Mouse (Mus musculus) E14TG2a.4 (cell line): ENCODE data around the gene Disp1.

ENCODE experiments used
- H3K27me3 ChIP-seq: 2 replicates; pipeline ENCODE4 v1.6.1; 2014; ENCODE audit warnings: low read length, control low read depth; ENCODE audit not compliant: insufficient read depth
- H3K36me3 ChIP-seq: 2 replicates; pipeline ENCODE4 v1.6.1; 2014; ENCODE audit warnings: low read length, control low read depth; ENCODE audit not compliant: insufficient read depth
- H3K4me1 ChIP-seq: replicated peaks from 2 replicates; pipeline ENCODE4 v1.6.1; 2014; ENCODE audit warnings: low read depth, low read length, control low read depth
- H3K4me3 ChIP-seq: replicated peaks from 2 replicates; pipeline ENCODE4 v1.5.1; 2014; ENCODE audit warnings: mild to moderate bottlenecking, low read length
- H3K9me3 ChIP-seq: 2 replicates; pipeline ENCODE4 v1.6.1; 2014; ENCODE audit warnings: low read length, control low read depth
- CTCF ChIP-seq: conservative IDR thresholded peaks from 2 replicates; pipeline ENCODE4 v1.5.1; 2014; ENCODE audit warnings: low read length
- NANOG ChIP-seq: IDR thresholded peaks from 2 replicates; pipeline ENCODE4 v1.6.1; 2014; ENCODE audit warnings: borderline replicate concordance, low read length, mixed read lengths
- POU5F1 ChIP-seq: IDR thresholded peaks from 2 replicates; pipeline ENCODE4 v1.6.1; 2014; ENCODE audit warnings: low read length, borderline replicate concordance

Disp1 gene

DNA sequence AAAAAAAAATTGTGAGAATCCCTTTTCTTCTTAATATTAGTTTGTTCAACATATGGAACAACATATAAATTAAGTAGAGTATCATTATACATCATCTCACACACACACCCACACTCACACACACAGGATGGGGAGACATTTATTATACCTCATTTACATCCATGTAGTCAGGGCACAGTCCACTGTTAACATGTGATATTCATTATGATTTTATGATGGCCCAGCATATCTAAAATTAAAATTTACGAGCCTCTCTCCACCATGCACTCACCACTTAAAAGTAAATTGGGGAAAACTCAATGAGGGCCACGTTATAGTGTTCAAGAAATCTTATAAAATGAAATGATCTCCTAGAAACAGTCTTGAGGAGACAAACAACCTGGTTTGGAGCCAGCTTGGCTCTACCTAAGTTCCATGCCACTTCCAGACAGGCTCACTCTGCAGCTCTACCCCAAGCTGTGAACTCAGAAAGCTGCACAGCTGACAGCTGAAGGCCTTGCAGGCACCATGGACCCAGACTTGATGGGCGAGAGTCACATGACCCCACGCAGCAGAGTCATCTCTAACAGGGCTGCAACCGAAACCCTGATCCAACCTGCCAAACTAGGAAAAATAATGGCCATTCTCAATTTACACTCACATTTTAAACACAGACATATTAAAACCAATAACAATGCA lies 57.7 kb downstream of the Disp1 start:
- Histone ChIP-seq H3K4me3 (no peak overlapping the region), H3K36me3 (no peaks in the 10 kb centered on the region), H3K4me1 (peaks cover 5% of the 10 kb centered on the region; the same call in 1 of the 2 replicates), H3K9me3 (no peaks in the 10 kb centered on the region), H3K27me3 (no peaks in the 10 kb centered on the region)
- TF ChIP-seq POU5F1 (no peak), NANOG (no peak), CTCF (no peak)

DNA sequence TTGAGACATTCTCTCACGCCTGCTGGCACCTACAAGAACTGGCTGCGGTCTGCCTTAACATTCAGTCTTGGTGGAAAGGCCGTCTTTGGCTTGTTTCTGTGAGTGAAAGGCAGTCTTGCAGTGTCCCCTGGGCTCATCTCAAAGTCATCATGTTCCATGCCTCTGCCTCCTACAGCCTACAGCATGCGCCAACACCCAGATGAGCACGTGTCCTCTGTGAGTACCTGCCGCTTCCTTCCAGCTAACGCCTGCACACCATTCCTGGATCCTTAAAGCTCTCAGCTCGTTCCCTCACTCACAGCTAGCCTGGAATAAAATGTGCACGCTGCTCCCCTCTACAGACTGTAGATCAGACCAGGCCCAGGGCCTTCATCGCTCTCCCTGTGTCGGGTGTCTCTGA lies 60.3 kb downstream of the Disp1 start:
- Histone ChIP-seq H3K4me3 (no peak overlapping the region), H3K36me3 (no peaks in the 10 kb centered on the region), H3K27me3 (no peaks in the 10 kb centered on the region), H3K9me3 (peaks cover 12% of the 10 kb centered on the region), H3K4me1 (no peaks in the 10 kb centered on the region)
- TF ChIP-seq POU5F1 (no peak), CTCF (no peak), NANOG (no peak)

DNA sequence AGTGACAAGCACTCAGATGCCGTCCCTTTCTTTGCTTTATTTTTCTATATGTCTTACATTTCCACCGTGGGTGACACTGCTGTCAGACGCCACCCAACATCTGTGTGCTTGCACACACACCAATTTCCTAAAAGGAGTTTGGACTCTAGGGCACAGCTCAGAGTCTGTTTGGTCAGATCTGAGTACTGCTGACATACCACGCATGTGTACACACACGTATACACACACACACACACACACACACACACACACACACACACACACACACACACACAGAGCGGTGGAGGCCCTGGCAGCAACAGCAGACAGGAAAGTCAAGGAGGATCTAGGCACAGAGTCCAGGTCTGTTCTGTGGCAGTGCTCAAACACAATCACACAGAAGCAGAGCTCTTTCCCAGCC lies 61.1 kb downstream of the Disp1 start:
- no peak overlapping the region for H3K4me3 ChIP-seq
- no peak for TF ChIP-seq POU5F1
- TF ChIP-seq CTCF: no peak
- no peak for TF ChIP-seq NANOG
- H3K9me3 ChIP-seq: peaks cover 12% of the 10 kb centered on the region
- H3K36me3 ChIP-seq: no peaks in the 10 kb centered on the region
- H3K27me3 ChIP-seq: no peaks in the 10 kb centered on the region
- no peaks in the 10 kb centered on the region for H3K4me1 ChIP-seq

DNA sequence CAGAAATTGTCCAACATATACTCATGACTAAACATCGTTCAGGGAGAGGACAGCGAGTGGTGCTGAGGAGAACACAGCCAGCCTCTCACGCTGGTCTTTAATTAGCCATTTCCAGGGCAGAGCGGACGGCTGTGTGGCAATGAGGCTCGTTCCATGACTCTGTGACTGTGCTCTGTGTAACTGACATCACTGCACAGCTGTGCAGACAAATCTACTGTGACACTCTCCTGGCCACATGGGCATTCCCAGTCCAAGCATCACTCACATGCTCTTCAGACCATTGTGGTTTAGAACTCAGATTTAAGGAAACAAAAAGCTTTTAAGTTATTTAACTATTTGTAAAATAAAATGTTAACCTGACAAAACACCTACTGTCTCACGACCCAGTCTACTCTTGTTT lies 62.1 kb downstream of the Disp1 start:
- TF ChIP-seq NANOG (no peak), POU5F1 (no peak), CTCF (no peak)
- H3K27me3 ChIP-seq: no peaks in the 10 kb centered on the region
- H3K36me3 ChIP-seq: no peaks in the 10 kb centered on the region

DNA sequence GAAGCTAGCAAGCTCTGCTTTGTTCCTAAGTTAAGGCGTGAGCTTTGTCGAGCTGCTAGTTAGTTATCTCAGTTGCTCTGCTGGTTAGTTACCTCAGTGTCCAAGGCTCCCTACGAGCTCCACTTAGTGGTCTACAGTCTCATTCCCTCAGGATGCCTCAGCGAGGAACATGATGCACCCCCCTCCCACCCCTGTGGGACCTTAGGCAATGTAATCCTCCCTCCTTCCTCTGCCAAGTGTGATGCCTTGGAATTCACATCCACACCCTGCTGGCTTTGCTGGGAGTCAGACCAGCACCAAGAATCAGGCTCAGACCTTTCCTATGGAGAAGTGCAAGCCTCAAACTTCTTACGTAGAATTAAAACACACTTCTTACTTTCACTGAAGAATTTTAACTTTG lies 65.7 kb downstream of the Disp1 start:
- Histone ChIP-seq H3K4me1 (peaks cover under 1% of the 10 kb centered on the region; the same call in 1 of the 2 replicates), H3K9me3 (peaks cover 12% of the 10 kb centered on the region), H3K27me3 (no peaks in the 10 kb centered on the region), H3K36me3 (no peaks in the 10 kb centered on the region), H3K4me3 (no peak overlapping the region)
- TF ChIP-seq NANOG (no peak), CTCF (no peak), POU5F1 (no peak)

More for the DNA sequence above, 62.1 kb downstream of the Disp1 start:
- Histone ChIP-seq H3K4me1 (no peaks in the 10 kb centered on the region), H3K9me3 (peaks cover 12% of the 10 kb centered on the region), H3K4me3 (no peak overlapping the region)

DNA sequence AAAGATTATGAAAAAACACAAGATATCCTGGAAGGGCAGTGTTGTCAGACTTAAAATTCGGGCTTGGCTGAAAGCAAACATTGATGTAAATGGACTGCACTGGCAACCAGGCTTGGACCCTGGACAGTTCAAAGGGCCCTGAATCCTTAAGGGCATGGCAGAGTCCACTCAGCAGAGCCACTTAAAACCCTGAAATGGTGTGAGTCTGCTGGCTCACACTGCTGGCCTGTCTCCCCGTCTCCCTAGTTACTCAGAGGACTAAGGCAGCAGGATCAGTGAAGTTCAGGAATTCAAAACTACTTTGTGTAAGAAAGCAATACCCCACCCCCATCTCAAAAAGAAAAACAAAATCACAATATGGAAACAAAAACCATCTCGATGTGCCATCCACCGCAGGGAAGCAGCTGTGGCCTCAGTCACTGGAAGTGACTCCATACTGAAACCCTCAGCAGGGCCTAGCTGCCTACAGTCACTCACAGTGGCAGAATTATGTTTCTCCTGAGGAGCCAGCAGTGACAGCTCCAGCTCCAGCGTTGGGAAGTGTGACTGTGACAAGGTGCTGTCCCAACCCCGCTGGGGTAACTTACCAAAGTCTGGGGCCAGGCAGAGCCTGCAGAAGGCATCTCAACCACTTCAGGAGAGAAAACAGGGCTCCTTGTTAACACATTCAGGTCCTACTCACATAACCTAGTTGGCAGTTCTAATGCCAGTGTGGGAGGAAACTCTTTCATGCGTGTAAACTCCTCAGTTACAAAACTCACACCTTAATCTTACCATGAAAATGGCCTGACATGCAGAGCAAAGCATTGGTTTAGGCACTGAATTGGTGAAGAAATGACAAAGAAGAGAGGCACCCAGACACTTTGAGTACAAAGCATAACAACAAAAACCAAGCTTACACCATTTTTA lies 66.8 kb downstream of the Disp1 start:
- Histone ChIP-seq H3K27me3 (no peaks in the 10 kb centered on the region), H3K36me3 (no peaks in the 10 kb centered on the region), H3K9me3 (peaks cover 12% of the 10 kb centered on the region), H3K4me1 (peaks cover 3% of the 10 kb centered on the region; the same call in 1 of the 2 replicates), H3K4me3 (no peak overlapping the region)
- no peak for TF ChIP-seq CTCF
- no peak for TF ChIP-seq POU5F1
- TF ChIP-seq NANOG: no peak

DNA sequence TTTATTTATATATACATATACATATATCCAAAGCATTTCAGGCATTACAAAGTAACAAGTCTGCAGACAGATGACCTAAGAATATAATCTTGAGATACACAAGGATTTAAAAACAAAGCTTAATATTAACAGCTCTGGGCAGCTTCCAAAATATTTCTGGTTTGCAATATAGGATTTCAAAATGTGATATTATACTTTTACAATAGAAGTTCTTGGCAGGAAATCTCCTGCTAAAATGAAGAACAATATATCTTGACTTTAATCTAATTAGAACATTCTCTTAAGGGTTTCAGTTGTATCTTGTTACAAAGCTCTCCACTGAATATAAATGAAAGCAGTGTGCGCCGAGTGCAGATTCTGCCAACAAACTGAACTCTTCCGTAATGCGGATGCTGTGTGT lies 68.0 kb downstream of the Disp1 start:
- TF ChIP-seq CTCF: no peak
- no peak for TF ChIP-seq POU5F1
- TF ChIP-seq NANOG: no peak
- Histone ChIP-seq H3K4me3 (no peak overlapping the region), H3K36me3 (no peaks in the 10 kb centered on the region), H3K4me1 (peaks cover 3% of the 10 kb centered on the region; the same call in 1 of the 2 replicates), H3K9me3 (peaks cover 10% of the 10 kb centered on the region), H3K27me3 (no peaks in the 10 kb centered on the region)

DNA sequence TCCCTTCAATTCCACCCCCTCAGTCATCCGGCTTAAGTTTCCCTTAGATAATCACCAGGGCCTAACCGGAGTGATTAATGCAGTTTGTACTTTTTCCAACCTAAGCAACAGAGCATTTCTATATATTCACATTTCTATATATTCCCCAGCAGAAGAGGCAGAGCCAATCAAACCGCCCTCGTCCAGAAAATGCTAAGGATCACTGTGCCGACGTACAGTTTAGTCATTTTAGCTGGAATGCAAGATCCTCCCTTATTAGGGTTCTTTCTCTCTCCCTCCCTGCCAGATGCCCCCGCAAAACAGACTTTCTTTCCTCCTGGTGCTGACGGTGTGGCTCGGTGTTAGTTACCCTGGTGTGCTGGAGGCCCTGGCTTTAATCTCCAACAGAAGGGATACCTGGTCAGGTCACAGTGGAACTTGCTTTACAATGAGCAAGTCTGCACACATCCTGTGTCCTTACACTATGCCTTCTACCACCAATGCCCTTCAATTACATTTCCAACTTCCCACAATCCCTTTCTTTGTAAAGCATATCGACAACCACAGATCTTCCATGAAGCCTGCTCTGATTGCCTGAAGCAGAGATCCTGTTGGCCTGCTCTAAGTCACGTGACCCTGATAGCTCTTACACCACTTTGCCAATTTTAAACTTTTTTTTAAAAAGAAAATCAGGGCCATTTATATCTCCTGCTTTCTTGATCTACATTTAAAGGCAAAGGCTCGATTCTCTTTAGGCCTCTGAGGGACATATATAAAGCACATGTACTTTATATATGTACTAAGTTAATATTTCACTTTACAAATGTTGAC lies 69.6 kb downstream of the Disp1 start:
- Histone ChIP-seq H3K27me3 (no peaks in the 10 kb centered on the region), H3K4me3 (no peak overlapping the region), H3K9me3 (no peaks in the 10 kb centered on the region), H3K4me1 (peaks cover 3% of the 10 kb centered on the region; the same call in 1 of the 2 replicates), H3K36me3 (no peaks in the 10 kb centered on the region)
- no peak for TF ChIP-seq POU5F1
- TF ChIP-seq NANOG: no peak
- no peak for TF ChIP-seq CTCF
